Mouse (Mus musculus): ENCODE measurements around the gene Tbce. TPM values are rescaled to one million over a fixed set of nuclear protein-coding genes. Genes with fewer than 3 reads are reported as not detected.

Tbce gene
- total RNA-seq (2023) = 82.6 TPM

DNA sequence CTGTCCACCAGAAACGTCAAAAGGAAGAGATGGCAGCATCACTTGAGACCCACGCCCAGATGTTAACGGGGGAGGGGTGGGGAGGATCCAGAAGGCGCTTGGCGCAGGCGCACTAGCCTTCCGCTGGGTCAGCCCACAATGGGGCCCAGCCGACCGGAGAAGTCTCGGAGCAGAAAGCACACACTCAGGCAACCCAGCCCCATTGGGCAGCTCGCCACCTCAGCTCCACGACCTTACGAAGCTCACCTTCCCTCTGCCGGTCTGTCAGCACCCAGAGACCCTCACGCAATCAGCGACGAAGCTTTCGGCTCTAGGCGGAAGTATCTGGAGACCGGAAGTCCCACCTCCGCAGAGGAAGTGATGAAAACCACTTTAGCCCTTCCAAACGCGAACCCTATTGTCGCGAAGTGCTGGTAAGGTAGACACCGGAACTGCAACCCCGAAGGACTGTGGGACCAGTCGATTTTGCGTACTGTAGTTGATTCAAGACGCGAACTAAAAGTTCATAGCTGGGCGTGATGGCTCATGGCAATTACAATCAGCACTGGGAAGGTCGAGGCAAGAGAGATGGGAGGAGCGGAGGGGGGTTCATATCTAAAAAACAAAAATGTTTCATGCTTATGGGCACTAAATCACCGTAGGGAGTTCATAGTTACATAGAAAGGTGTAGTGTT, at the start of gene Tbce:
Gene Tbce, minus strand, starts transcription at position 347 of the 674 bp plus-strand sequence.

DNA sequence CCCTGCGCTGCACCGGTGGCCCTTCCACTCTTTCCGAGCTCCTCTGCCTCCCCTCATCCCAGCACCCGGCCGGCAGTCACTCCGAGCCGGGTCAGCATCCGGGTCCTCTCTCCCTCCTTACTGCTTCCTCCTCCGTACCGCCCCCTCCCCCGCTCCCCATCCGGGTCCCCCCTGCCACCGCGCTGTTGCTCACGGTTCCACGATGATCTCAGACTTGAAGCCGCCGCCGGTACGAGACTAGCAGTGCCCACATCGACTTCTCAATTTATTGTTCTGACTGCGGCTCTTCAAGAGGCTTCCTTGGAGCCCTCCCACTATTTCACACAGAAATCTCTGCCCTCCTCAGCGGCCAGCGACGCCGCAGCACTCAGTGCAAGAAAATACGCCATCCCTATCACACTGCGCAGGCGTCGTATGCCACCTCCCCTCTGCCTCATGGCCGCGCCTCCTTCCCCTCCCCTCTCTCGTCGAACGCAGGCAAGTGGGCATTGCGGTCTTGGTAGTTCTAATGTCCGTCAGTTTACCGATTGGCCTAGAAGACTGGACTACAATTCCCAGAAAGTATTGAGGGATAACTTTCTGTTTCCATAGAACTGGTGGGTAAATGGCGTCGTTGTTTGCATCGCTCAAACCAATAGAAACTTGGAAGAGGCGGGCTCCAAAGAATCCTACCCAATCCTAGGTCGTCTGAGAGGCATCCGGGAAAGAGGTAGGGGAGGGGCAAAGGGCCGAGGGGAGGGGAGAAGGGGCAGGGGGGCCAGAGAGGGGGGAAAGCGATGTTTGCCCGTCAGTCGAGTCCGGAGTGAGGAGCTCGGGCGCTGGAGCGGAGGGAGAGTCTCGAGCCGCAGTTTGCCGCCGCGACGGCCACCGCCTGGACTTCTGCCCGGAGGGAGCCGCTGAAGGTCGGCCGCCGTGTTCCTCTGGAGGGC, 23.8 kb upstream of the Tbce start, which contains the start of the genes Arid4b and Ggps1:
Gene Arid4b, plus strand, starts transcription at position 220 of the 929 bp plus-strand sequence.
Gene Ggps1, minus strand, starts transcription at position 476 of the 929 bp plus-strand sequence.

DNA sequence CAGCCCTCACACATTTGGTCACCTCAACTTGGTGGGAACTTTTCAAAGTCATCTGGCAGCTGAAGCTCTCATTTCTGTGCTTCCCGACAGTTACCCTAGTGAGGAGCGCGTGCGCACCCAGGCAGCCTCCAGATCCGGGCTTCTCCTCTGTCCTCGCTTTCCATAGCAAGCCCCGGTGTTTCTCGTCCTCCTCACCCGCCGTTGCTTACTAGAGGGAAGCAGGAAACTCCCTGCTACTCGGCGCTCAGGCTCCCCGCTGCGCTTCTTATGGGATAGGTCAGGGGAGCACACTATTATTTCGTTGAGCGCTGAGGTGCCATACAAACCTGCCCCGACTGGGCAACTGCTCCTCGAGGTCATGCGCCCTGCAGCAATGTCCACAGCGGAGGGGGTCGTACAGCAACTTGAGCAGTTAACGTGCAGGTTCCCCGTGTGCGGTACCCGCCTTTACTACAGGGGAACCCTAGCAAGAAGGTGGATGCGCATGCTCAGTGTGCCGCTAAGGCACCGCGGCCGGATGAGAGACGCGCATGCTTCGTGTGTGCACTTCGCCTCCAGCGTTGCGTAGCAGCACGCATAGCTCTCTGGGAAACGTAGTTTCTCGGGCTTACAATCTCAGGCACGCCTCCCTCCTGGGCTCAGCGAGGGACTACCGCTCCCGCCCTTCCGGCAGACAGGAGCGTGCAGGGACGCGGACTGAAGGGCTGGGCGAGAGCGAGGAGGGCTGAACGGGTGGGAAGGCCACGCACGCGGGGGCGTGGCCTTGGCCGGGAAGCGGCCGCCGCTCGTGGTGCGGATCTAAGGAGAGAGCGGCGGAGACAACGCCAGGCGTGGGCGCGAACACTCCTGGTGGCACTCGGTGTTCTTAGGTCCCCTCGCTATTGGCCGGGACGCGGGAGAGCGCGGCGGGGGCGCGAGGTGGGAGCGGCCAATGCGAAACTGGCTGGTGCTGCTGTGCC, 85.3 kb downstream of the Tbce start, which contains the start of gene B3galnt2:
Gene B3galnt2, plus strand, starts transcription at position 596 of the 959 bp plus-strand sequence.

Other genes with a start within 250 kb of the Tbce start
- 26.4 TPM for gene B3galnt2, start 85.2 kb downstream of the Tbce start, total RNA-seq (2023)
- gene Arid4b, start 23.6 kb upstream of the Tbce start, total RNA-seq (2023) = 140 TPM
- gene Ggps1, start 23.9 kb upstream of the Tbce start, total RNA-seq (2023) = 64.0 TPM